Comparison of ENCODE assay signal across 11 mouse cellular contexts in the genomic region with DNA sequence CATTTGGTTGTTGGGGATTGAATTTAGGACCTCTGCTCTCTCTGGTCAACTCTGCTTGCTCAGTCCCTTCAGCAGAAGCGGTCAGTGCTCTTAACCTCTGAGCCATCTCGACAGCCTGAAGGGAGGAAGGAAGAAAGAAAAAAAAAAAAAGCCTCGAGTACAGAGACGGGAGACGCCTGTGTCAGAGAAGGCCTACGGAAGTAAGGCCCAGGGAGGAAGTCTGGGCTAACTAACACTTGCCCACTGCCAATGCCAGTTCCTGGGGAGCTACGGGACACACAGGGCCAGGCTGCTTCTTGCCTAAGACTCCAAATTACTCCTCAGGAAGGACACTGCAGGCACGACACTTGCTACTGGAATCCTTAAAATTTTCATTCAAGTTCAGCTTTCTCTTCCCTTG. TPM values are rescaled to one million over a fixed set of nuclear protein-coding genes. Genes with fewer than 3 reads are reported as not detected.
DNase-seq lines count a peak whose midpoint lies in the region; ATAC-seq and TF ChIP-seq lines count a peak whose summit lies in the region.
"Had no signal": no experiment of that assay in that cellular context is flagged by ENCODE, and none has a peak within 500 bp of the region (broad histone marks: within the 10 kb centered on the region; RNA-seq: fewer than 3 reads in every experiment).

No protein-coding gene starts in this region.

- H3K4me1 ChIP-seq in embryonic facial prominence, embryonic 13.5 days, result peaks cover 35% of the 10 kb centered on the region
- peaks cover 36% of the 10 kb centered on the region for H3K4me1 ChIP-seq in embryonic facial prominence, embryonic 10.5 days
- peaks cover 28 to 62% of the 10 kb centered on the region in 2 experiments for H3K4me1 ChIP-seq in ES-E14 (ENCODE audit: control insufficient read depth in 2 of 2, insufficient read depth in 2 of 2, low read length in 2 of 2, poor library complexity in 1 of 2)
- peaks cover 5% of the 10 kb centered on the region; the same call in 1 of the 2 replicates for H3K4me1 ChIP-seq in lung, postnatal 0 days (ENCODE audit: insufficient read depth, low read depth, low read length)
- H3K4me1 ChIP-seq: heart, embryonic 13.5 days had no signal

- no peak overlapping the region for H3K9ac ChIP-seq in embryonic facial prominence, embryonic 13.5 days
- 0 out of 2 replicates have a peak overlapping the region, but pooled peaks have one; percentile 19 for H3K9ac ChIP-seq in ES-E14 (ENCODE audit: insufficient read depth, low read depth, low read length, poor library complexity, severe bottlenecking)
- H3K9ac ChIP-seq in lung, postnatal 0 days (replicated peaks; ENCODE audit: low read depth), result no peak overlapping the region
- H3K9ac ChIP-seq: heart, embryonic 13.5 days had no signal

- DNase-seq in embryonic facial prominence, embryonic 10.5 days (ENCODE audit: low spot score), result no peak
- DNase-seq in kidney, postnatal 14 days, result peak; percentile 40
- DNase-seq in kidney, postnatal 4 days, result no peak
- no peak for DNase-seq in ES-E14 (ENCODE audit: low read depth, low spot score)
- DNase-seq in lung, postnatal 0 days (ENCODE audit: low spot score), result no peak
- DNase-seq in layer of hippocampus, adult 9-11 months, result no peak
- DNase-seq: cerebellum, adult 18-20 months had no signal

- TF ChIP-seq CTCF in lung, postnatal 0 days (IDR thresholded peaks at IDR 0.05), result no peak

- in situ Hi-C loops in ES-E14 (cut with MboI; ENCODE audit: low sequenced_read_pairs in 2 of 2, unreplicated experiment in 2 of 2), result no loop called here

- H3K4me3 ChIP-seq in embryonic facial prominence, embryonic 13.5 days, result no peak overlapping the region
- H3K4me3 ChIP-seq in embryonic facial prominence, embryonic 10.5 days, result no peak overlapping the region
- H3K4me3 ChIP-seq in ES-E14 (ENCODE audit: insufficient read depth in 1 of 2, low read depth in 1 of 2, low read length in 2 of 2, poor library complexity in 1 of 2, severe bottlenecking in 1 of 2), result no peak overlapping the region; a peak in 1 of 4 replicates
- H3K4me3 ChIP-seq in lung, postnatal 0 days (ENCODE audit: low read depth, low read length), result no peak overlapping the region
- H3K4me3 ChIP-seq: heart, embryonic 13.5 days; megakaryocyte, embryonic 14.5 days had no signal

- no peak overlapping the region for H3K4me2 ChIP-seq in embryonic facial prominence, embryonic 13.5 days
- no peak overlapping the region for H3K4me2 ChIP-seq in lung, postnatal 0 days (replicated peaks; ENCODE audit: low read depth, low read length)
- H3K4me2 ChIP-seq: heart, embryonic 13.5 days had no signal

- no peaks in the 10 kb centered on the region for H3K9me3 ChIP-seq in embryonic facial prominence, embryonic 13.5 days
- no peaks in the 10 kb centered on the region for H3K9me3 ChIP-seq in embryonic facial prominence, embryonic 10.5 days
- H3K9me3 ChIP-seq in ES-E14 (ENCODE audit: control insufficient read depth, insufficient read depth, low read depth, low read length), result no peaks in the 10 kb centered on the region
- H3K9me3 ChIP-seq in lung, postnatal 0 days (ENCODE audit: low read length), result no peaks in the 10 kb centered on the region
- H3K9me3 ChIP-seq: heart, embryonic 13.5 days; megakaryocyte, embryonic 14.5 days had no signal

- H3K27me3 ChIP-seq in embryonic facial prominence, embryonic 13.5 days, result no peaks in the 10 kb centered on the region
- H3K27me3 ChIP-seq in embryonic facial prominence, embryonic 10.5 days (replicated peaks; ENCODE audit: low read depth, poor library complexity, severe bottlenecking), result no peaks in the 10 kb centered on the region
- no peaks in the 10 kb centered on the region for H3K27me3 ChIP-seq in lung, postnatal 0 days (replicated peaks; ENCODE audit: insufficient read depth, low read length)
- H3K27me3 ChIP-seq: heart, embryonic 13.5 days; megakaryocyte, embryonic 14.5 days had no signal

- ATAC-seq in embryonic facial prominence, embryonic 13.5 days (ENCODE audit: insufficient number of reproducible peaks, insufficient read depth, low FRiP score, low TSS enrichment, low read depth), result no peak
- peak; percentile 77 for ATAC-seq in lung, postnatal 0 days
- no peak for ATAC-seq in erythroid progenitor cell, adult 5-6 weeks (replicated peaks; ENCODE audit: low FRiP score, poor library complexity, severe bottlenecking)

- no peaks in the 10 kb centered on the region for H3K36me3 ChIP-seq in embryonic facial prominence, embryonic 13.5 days
- no peaks in the 10 kb centered on the region for H3K36me3 ChIP-seq in embryonic facial prominence, embryonic 10.5 days (replicated peaks)
- peaks cover 36% of the 10 kb centered on the region; the same call in 1 of the 2 replicates for H3K36me3 ChIP-seq in ES-E14 (ENCODE audit: control insufficient read depth, insufficient read depth, low read length, poor library complexity, severe bottlenecking)
- H3K36me3 ChIP-seq in lung, postnatal 0 days (ENCODE audit: insufficient read depth, low read length), result no peaks in the 10 kb centered on the region
- H3K36me3 ChIP-seq: heart, embryonic 13.5 days had no signal

- 0 out of 2 replicates have a peak overlapping the region, but pooled peaks have one; percentile 39 for H3K27ac ChIP-seq in embryonic facial prominence, embryonic 13.5 days
- no peak overlapping the region for H3K27ac ChIP-seq in embryonic facial prominence, embryonic 10.5 days (replicated peaks)
- H3K27ac ChIP-seq in ES-E14 (ENCODE audit: insufficient read depth, low read depth, low read length, poor library complexity, severe bottlenecking), result no peak overlapping the region
- H3K27ac ChIP-seq in lung, postnatal 0 days (ENCODE audit: low read length), result peak overlapping the region; percentile 43
- H3K27ac ChIP-seq: heart, embryonic 13.5 days had no signal

- 56% methylated on average over 8 of the region's 8 CpGs for WGBS in embryonic facial prominence, embryonic 13.5 days
- WGBS in embryonic facial prominence, embryonic 10.5 days, result 59% methylated on average over 8 of the region's 8 CpGs
- 25% methylated on average over 8 of the region's 8 CpGs for WGBS in lung, postnatal 0 days

- no peak for TF ChIP-seq EP300 in lung, postnatal 0 days (IDR thresholded peaks at IDR 0.05)

TF ChIP-seq in ES-E14, 5 proteins besides CTCF, POLR2A, EP300 and RAD21:
- TF ChIP-seq CHD2 (IDR thresholded peaks at IDR 0.05; ENCODE audit: low read depth, low read length), result no peak
- TF ChIP-seq ZC3H11A (IDR thresholded peaks at IDR 0.05; ENCODE audit: borderline replicate concordance, low read depth, low read length), result no peak
- no peak for TF ChIP-seq ZNF384 (IDR thresholded peaks at IDR 0.05; ENCODE audit: low read depth, low read length)
- TF ChIP-seq HCFC1 (IDR thresholded peaks at IDR 0.05; ENCODE audit: borderline replicate concordance, insufficient read depth, low read length), result no peak
- no peak for TF ChIP-seq MAFK (IDR thresholded peaks at IDR 0.05; ENCODE audit: insufficient read depth, low read depth, low read length)
TF ChIP-seq in ES-E14: peak in this region for 0.

RNA-seq across cellular contexts. Expression of a gene that starts 15.1 kb away (rescaled TPM):
- polyA plus RNA-seq in embryonic facial prominence, embryonic 13.5 days (2015; fragmentation: Nextera tagmentation; extraction: Ambion mirVana), result 2.0 and 3.7 TPM in 2 replicates
- polyA plus RNA-seq in embryonic facial prominence, embryonic 10.5 days (2016; fragmentation: Nextera tagmentation; extraction: Ambion mirVana), result 2.6 and 3.2 TPM in 2 replicates
- 36.5 and 110 TPM in 2 replicates for total RNA-seq in ES-E14 (2012; rRNA removed)
- 1.0 and 1.2 TPM in 2 replicates for polyA plus RNA-seq in lung, postnatal 0 days (2015; fragmentation: Nextera tagmentation; extraction: Ambion mirVana)
- 16.3 and 17.7 TPM in 2 replicates for total RNA-seq in erythroid progenitor cell, adult 5-6 weeks (2015; ENCODE audit: low replicate concordance)
- total RNA-seq in erythroid progenitor cell, adult 5-6 weeks (2017; ENCODE audit: low replicate concordance), result 14.5 and 17.5 TPM in 2 replicates

Comparison
In these comparisons a context has a peak if more than half of its experiments do, and no peak if none do; other contexts are left out.
1. H3K27ac ChIP-seq: peak in embryonic facial prominence, embryonic 13.5 days (single experiment) and lung, postnatal 0 days (single experiment); none in embryonic facial prominence, embryonic 10.5 days (single experiment) and ES-E14 (single experiment).